Mouse (Mus musculus) liver, postnatal 0 days (tissue): ENCODE data around the gene 1700016H13Rik.

Experiments used
- CTCF ChIP-seq: sonication (generic); IDR thresholded peaks from 2 replicates; pipeline ENCODE4 v1.5.1; 2016; ENCODE audit warnings: antibody characterized with exemption, low read depth
- EP300 ChIP-seq: IDR thresholded peaks from 2 replicates; pipeline ENCODE4 v1.6.1; 2016; ENCODE audit warnings: antibody characterized with exemption, low read depth, mild to moderate bottlenecking

DNA sequence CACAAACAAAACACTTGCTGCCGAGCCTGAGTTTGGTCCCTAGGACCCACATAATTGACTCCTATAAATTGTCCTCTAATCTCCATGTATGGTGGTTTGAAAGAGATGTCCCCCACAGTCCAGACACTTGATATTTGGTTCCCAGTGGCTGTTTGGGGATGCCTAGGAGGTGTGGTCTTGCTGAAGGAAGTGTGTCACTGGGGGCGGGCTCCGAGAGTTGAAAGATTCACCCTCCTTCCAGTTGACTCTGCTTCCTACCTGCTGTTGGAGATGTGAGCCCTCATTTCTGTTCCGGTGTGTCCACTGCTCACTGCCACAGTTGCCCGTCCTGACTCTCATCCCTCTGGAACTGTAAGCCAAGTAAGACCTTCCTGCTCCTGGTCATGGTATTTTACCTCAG is 23.2 kb upstream of the 1700016H13Rik start:
- TF ChIP-seq CTCF (no peak), EP300 (no peak)
